Mouse (Mus musculus) G1E (cell line): ENCODE results near the gene Jam3.

Experiments used
- CTCF ChIP-seq: IDR thresholded peaks from 2 replicates; pipeline ENCODE4 v1.5.1; 2012; ENCODE audit warnings: low read depth, low read length, inconsistent platforms, mixed read lengths
- GATA1 ChIP-seq: IDR thresholded peaks from 2 replicates; pipeline ENCODE4 v1.6.1; 2012; ENCODE audit warnings: borderline replicate concordance, low read length, inconsistent platforms, mixed read lengths
- TAL1 ChIP-seq: conservative IDR thresholded peaks from 2 replicates; pipeline ENCODE4 v1.6.1; 2012; ENCODE audit warnings: low read depth, low read length, inconsistent platforms, mixed read lengths

GRCm38 (mm10) chr9:27166981-27167380, 11.8 kb upstream of the Jam3 start:
- TF ChIP-seq CTCF (no peak), GATA1 (no peak), TAL1 (no peak)
